Mouse (Mus musculus) heart, postnatal 14 days (tissue): ENCODE data around the gene Cyp1a1. TPM values are rescaled to one million over a fixed set of nuclear protein-coding genes. Genes with fewer than 3 reads are reported as not detected.

ENCODE experiments used
- DNase-seq, 2 experiments: peaks; one replicate each; pipeline ENCODE4 v3.0.0; 2021 to 2022
- intact Hi-C: fragments of 180-260 bp; cut with DNase I; formaldehyde crosslinking; loops from one replicate; pipeline ENCODE4 v1.15.1; 2025
- long read RNA-seq, 2 experiments: library from polyadenylated mRNA; stranded (forward); transcript quantifications; one replicate each; pipeline ENCODE4 v2.0.0; 2021
- total RNA-seq, 2 experiments: library from RNA; stranded (reverse); gene quantifications; 2 replicates each; pipeline ENCODE4 v1.2.3; 2021

Gene Cyp1a1
- not detected for total RNA-seq
- long read RNA-seq, experiment 1, result 0 reads
- long read RNA-seq, experiment 2, result 0 reads

DNA sequence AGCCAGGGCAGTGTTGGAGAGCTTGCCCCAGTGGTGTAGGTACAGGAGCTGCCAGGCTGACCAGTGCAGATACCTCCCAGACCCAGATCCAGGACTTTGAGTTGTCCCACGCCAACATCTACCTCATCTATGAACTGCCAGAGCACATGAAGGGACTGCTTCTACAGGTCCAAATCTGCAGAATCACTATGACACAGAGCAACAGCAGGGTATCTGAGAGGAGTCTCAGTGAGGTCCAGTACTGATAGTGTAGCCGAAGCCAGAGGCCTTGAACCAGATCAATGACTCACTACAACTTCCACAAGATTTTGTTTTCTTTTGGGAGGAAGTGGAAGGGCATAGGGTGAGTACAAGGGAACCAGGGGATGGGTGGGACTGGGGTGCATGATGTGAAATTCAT, at the start of gene Cyp1a1:
Gene Cyp1a1 (plus strand): TSS at position 178 of the 400 bp plus-strand sequence.
- DNase-seq, result no peak
- intact Hi-C loops, result no loop called here

DNA sequence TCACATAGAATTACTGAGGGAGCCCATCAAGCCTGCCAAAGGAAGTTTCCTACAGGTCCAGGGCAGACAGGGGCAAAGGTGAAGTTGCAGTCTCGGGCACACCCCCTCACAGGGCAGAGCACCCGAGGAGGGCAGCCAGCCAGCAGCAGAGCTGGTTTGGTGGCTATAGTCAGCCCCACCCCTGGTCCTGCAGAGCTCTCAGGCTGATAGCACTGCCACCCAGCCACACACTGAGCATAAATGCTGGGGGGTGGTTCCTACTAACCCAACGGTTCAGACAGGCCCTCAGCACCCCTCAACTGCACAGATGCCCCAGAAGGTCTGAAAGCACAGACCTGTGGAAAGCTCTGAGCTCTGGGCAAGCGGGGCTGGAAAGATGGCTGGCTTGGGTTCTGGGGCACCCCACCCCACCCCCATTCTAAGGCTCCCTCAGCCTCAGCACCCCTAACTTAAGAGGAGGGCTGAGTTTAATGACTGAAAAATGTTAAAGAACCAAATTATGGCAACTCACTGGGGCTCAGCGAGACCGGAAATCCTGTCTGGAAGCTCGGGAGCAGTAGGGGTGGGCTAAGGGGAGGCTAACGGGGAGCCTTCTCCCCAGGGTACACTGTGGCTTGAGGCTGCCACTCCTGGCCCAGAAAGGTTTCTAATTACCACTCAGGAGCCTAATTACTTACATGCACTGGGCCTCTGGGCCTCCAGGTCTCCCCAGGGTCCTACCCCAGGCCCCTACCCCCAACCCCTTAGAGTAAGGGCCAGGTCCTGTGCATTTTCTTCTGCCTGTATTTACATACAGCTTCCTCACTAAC, 48.9 kb upstream of the Cyp1a1 start:
- DNase-seq, result peak; percentile 43 to 56
- intact Hi-C loops, result no loop called here

DNA sequence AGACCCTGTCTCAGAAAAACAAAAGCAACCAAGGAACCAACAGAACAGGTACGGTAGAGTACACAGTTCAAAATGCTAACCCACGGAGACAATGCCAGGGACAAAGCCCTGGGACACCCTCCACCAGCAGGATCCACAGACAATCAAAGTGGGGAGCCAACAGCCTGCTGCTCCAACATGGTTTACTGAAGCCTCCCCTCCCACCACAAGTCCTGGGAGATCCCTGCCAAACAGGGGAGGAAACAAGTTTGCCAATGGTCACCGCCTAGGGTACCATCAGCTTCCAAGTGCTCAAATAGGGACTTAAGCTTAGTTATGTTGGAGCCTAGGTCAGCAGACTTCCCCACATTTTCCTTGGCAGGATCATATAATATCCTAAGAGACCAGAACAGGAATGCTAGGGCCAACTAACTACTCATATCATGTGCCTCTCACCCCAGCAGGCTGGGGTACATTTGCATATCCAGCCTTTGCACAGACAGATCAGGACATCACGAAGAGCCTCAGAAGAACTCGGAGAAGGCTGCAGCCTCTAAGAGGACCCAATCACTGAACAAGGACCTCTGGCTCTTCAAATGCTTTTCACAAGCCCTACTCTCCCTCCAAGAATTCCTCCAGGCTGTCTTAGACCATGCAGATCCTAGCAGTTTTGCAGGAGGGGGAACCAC, 47.9 kb upstream of the Cyp1a1 start:
- DNase-seq, result no peak
- intact Hi-C loops, result no loop called here

DNA sequence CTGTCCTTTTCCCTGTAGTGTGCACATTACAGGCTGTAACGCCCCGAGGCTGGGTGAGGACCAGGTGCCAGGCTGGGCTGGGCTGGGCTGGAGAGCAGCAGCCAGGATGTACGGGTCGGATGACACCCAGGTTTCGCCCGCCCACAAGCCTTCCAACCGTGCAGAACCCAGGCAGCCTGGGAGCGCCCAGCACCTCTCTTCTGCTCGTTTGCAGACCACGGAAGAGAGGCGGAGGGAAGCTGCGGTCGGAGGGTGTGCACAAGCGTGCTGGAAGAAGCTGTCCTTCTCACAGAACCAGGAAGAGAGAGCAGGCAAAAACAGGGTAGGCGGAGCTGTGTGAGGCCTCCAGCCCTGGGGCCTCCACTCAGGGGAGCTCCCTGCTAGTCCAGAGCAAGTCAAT, 47.3 kb upstream of the Cyp1a1 start:
- intact Hi-C loops, result no loop called here

DNA sequence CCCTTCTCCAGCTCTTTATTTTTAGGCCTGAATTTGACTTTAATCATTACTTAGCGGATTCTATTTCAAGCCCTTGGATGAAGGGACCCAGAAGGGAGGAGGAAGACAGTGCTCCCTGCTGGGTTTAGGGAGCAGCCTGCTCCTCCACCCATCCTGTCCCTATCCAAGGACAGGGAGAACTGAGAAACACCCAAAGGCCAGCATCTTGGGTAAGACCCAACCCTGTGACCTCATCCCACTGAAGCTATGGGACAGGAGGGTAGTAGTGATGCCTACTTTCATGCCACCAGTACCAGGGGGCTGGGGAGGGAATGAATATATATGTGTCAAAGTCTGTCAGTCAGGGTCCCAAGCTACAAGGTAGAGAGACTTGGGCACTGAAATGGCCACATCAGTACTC, 46.7 kb upstream of the Cyp1a1 start:
- intact Hi-C loops, result no loop called here
- DNase-seq, result no peak

More for the DNA sequence above, 47.3 kb upstream of the Cyp1a1 start:
- DNase-seq, result peak; percentile 59 to 69

DNA sequence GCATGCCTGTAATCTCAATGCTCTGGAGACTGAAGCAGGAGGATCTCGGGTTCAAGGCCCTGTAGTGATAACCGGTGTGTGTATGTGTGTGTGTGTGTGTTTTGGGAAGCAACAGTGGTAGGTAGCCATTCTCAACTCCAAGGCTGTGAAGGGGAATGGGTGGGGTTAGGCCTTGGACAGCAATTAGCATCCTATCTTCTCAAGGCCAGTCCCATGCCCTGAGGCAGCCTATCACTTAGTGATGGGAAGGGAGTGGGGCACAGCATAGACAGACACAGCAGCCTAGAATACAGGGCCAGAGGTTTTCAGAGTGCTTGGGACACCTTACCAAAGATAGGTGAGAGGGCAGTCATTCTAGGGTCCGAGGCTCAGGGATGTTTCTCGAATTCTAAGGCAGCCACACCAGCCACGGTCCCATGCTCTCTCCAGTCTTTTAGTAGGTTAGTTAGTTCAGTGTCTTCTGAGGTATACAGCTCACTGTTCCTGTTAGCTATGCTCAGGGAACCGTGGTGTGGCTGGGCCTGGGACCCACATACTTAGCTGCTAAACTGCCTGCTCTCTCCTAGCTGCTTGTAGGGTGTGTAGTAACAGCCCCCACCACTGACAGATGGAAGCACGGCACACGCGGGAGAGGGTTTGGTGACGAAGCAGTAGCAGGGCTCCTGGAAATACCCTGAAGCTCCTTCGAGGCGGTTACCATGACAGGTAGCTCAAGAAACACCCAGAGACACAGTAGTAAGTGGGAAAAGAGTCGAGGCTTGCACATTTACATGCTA, 45.8 kb upstream of the Cyp1a1 start:
- no peak for DNase-seq
- intact Hi-C loops, result no loop called here

DNA sequence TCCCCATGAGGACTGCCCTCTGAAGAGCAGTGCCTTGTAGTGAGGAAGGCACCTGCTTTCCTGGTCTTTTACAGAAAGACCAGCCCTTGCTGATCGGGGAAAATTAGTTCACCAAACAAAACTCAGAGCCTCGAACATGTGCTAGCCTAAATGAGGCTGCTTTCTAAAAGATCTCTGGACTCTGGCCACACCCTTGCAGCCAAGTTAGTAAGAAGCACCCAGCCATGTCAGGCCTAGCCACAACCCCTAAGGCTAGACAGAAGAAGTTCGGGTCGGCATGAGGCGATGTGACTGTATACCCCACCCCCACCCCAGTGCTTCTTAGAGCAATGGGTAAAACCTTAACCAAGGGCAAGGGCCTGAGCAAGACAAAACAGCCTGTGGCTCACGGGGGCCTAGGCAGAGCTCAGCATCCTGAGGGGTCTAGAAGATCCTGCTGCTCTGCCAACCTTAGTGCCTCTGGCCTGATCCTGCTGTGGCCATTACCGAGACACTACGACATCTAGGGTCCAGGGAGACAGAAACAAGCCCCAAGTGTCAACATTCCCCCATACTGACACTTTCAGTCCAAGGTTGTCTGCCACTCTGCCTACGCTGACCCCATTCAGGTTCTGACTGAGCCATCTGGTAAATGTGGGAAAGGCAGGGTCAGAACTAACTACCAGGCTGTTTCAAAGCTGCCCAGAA, 44.4 kb upstream of the Cyp1a1 start:
- intact Hi-C loops, result no loop called here
- DNase-seq, result no peak

DNA sequence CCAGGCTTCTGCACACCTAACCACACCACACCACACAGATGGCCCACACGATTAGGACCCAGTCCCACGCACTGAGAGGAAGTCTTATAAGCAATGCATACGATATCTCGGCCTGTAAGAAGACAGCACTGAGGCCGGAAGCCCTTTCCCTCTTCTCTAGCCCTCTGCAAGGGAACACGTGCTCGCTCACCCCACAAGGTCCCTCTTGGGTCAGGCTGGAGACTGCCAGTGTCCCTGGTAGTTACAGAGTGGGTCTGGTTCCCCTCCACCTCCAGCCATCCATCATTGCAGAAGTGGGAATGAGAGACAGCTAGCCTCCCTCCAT, 43.9 kb upstream of the Cyp1a1 start:
- intact Hi-C loops, result no loop called here
- DNase-seq, result no peak

DNA sequence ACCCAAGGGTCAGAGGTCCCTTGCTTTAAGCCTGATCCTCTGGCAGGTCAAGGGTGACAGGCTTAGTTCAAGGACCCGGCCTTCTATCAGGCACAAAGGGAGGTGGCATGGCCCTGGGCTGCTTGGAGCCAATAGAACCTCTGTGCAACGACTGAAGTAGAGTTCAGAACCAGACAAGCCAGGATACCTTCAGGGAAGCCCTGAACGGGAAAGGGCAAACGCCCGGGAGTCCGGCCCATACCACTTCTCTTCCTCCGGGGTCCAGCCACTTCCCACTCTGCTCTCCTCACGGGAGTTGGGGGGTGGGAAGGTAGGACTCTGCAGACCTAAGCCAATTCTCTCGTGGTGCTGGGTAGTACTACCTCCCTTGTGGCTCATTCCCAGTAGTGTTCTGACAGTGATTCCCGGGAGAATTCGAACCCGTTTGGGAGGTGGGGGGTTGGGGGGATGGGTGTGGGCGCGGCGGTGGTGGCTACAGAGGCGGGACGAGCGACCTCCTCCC, 43.2 kb upstream of the Cyp1a1 start:
- intact Hi-C loops, result no loop called here
- DNase-seq, result no peak

DNA sequence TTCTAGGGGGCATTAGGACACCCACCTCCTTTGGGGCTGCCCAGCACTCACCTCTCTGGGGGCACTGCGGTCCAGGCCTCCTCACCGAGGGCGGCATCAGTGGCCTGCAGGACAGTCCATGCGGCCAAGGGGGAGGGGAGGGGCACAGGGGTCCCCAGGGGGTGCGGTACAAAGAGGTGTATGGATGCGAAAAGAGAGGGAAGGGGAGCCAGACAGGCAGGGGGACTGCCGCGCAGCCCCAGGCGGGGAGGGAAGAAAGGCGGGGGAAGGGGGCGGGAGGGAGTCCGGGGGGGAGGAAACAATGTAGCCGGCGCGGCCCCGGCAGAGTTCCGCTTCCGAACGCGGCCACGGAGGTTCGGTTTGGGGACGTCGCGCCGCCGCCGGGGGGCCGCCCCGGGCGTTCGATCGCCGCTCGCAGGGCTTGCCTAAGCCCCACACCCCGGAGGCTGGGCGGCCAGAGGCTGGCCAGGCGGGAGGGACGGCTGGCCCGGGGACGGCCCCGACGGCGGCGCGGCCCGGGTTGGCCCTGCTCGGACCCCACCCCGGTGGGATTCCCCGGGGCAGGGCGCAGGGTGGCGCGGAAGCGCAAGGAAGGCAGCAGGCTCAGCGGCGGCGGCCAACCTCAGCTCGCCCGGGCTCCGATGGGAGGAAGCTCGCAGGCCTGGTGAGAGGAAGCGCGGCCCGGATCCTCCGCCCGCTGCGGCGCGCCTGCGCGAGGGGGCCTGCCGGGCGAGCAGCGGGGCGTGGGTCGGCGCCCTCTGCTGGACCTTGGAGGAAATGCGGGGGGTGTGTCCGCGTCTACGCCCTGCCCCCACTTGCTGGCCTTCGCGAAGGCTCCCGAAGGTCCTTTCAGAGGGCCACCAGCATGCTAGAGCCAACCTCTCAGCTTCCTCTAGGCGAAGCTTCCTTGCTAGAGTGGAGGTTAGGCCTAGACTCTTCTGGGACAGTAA, 42.5 kb upstream of the Cyp1a1 start:
- peak; percentile 96 to 98 for DNase-seq
- intact Hi-C loops, result loop anchor here (1.0 kb wide), 1 partner anchor 16 kb away; no protein-coding TSS in a partner anchor

DNA sequence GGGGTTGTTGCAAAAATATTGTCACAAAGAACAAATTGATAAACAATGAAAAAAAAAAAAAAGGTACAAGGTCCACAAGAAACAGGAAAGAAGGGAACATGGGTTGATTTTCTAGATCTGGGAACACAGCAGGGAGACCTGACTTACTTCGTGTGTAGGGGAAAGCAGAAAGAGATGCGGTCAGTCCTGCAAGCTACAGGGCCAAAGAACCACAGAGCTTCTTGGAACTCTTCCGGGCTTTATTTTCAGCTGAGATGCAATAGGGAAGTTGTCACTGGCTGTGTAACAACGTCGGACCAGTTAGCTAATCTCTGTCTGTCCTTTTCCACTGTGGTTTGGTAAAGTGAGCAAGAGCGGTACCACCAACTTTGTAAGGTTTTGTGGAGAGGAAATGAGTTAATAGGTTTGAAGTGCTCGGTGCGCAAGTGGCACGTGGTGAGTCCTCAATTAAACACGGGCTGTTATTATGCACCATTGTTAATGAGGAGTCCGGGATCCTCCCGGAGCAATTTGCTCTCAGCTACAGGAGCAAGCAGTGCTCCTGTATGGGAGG, 41.1 kb upstream of the Cyp1a1 start:
- intact Hi-C loops, result no loop called here
- DNase-seq, result no peak

DNA sequence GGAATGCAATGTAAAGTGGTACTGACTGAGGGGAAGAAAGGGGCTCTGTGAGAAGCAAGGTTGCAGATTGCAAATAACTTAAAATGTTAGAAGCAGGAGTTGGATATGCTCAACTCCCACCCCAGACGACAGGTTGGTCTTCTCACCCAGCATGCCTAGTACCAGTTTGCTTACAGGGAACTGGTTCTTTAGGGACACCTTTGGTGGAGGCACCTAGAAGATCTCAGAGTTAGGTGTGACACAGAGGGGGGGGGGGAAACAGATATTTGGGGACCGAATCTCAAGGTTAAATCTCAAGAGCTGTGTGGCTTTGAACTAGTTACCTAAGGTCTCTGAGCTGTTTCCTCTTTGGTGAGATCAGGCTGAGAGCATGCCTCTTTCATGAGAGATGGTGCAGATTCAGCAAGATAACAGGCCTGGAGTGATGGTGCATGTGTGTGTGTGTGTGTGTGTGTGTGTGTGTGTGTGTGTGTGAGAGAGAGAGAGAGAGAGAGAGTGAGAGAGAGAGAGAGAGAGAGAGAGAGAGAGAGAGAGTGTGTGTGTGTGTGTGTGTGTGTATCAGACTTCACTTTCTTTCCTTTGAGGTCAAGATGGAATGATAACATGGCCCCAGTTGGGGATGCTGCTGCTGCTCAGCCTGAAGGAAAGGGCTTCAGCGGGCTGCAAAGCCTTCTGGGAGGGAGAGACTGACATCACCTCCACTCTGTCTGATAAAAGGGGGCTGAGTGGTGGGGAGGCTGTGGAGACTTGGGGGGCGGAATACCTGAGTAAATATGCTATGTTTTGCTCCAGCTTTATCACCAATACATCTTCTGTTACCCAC, 40.2 kb upstream of the Cyp1a1 start:
- DNase-seq, result no peak
- intact Hi-C loops, result no loop called here

DNA sequence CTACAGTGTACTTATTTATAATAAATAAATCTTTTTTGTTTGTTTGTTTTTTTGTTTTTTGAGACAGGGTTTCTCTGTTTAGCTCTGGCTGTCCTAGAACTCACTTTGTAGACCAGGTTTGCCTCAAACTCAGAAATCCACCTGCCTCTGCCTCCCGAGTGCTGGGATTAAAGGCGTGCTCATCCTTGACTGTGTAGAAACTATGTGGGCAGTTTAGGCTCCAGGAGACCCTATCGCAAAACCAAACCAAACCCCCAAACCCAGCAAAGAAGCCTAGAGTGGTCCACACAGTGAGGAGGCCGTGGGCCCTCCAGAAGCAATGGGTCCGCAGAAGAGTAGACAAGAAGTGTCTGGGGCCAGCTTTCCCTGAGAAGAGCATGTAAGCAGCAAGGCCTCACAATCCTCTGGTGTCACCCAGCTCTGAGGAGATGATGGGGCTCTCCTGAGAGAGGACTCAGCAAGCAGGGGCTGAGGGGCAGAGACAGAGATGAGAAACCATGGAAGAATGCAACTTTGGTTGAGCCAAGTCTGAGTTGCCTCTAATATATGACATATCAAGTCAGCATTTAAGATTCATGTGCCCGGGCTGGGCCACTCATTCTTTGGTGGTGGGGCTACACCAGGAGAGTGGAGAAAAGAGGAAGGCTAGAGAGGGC, 37.5 kb upstream of the Cyp1a1 start:
- intact Hi-C loops, result loop anchor here (5.0 to 10.0 kb wide), 2 partner anchors 58 to 345 kb away; no protein-coding TSS in a partner anchor
- no peak for DNase-seq

DNA sequence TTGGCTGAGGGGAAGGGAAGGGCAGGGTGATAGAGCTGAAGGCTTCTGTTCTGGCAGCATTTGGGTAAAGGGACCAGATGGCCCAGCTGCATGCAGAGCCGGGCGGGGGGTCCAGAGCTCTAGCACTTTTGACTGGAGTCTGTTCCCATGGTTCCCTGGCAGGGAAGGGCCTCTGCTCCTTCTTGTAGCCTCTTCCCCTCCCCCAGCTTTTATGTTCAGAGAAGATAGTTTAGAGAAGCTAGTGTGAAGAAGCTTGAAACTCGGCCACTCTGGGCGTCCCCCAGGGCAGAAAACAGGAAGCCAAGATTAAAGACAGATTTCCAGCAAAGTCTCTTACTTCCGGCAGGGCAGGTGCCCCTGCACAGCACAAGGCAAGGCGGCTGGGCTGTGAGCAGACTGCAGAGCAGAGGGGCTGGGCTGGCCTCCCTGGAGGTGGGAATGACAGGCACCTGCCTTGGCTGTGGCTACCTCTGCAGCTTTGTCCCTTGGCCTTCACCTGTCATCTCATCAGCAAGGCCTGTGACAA, 36.9 kb upstream of the Cyp1a1 start:
- no peak for DNase-seq
- intact Hi-C loops, result loop anchor here (5.0 to 10.0 kb wide), 2 partner anchors 59 to 344 kb away; no protein-coding TSS in a partner anchor

DNA sequence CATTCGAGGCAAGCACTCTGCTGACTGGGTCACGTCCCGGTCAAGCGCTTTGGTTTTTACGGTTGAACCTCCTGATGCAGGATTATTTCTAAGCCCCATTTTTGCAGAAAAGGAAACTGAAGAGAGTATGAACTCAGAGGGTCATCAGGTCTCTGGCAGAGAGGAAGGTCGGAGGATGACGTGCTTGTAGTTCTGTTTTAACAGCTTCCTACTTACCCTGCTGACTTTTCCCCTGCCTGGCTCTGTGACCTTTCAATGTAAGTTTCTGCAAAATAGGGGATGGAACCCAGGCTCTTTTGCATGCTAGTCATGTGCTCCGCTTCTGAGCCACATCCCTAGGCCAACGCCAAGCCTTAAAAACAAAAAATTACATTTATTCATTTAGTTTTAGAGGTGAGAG, 35.4 kb upstream of the Cyp1a1 start:
- intact Hi-C loops, result loop anchor here (5.0 to 10.0 kb wide), 2 partner anchors 60 to 342 kb away; no protein-coding TSS in a partner anchor
- DNase-seq, result no peak

DNA sequence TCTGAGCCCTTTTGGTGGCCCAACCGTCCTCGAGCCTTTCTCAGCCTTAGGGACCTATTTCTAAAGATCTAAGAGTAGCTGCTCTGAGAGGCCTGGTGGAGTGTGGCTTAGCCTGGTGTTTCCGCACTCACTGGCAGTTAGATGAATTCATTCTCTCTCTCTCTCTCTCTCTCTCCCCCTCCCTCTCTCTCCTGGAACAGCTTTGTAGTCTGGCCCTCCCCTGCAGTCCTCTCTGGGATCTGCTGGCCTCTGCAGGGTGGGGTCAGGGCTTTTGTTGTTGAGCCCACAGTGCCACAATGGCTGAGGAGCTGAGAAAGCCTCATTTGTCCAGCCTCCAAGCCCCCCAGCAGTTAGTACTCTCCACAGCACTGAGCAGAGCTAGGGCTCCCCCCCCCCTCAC, 34.9 kb upstream of the Cyp1a1 start:
- intact Hi-C loops, result loop anchor here (5.0 to 10.0 kb wide), 2 partner anchors 61 to 342 kb away; no protein-coding TSS in a partner anchor
- no peak for DNase-seq

DNA sequence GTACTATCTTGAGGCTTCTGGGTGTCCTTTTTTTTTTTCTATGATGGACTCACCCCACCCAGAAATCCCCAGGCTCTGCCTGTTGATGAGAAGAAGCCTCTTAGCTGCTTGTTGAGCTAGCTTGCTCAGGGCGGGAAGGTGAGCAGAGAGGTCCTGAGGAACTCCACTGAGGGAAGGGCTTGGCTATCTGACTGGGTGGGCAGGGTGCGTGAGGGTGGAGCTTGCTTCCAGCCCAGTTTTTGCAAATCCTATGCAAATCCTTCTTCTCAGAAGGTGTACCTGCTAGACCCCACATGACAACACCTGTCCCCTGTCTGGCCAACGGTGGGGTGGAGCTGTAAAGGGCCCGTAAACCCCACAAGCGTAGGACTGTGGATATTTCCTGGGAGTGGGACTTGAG, 34.4 kb upstream of the Cyp1a1 start, which contains the start of gene Csk:
Gene Csk (minus strand): TSS at position 349 of the 400 bp plus-strand sequence.
- DNase-seq, result no peak
- intact Hi-C loops, result loop anchor here (5.0 to 10.0 kb wide), 2 partner anchors 61 to 342 kb away; no protein-coding TSS in a partner anchor
